Mouse (Mus musculus) CH12.LX (cell line): ENCODE data around the gene B4galnt4. TPM values are rescaled to one million over a fixed set of nuclear protein-coding genes. Genes with fewer than 3 reads are reported as not detected.

Experiments
- DNase-seq: peaks from one replicate; pipeline ENCODE4 v3.0.0-alpha.2; 2013; ENCODE audit errors: extremely low read depth
- H3K27ac ChIP-seq: 2 replicates; pipeline ENCODE4 v1.5.1; 2012; ENCODE audit warnings: low read depth, mild to moderate bottlenecking, control low read depth, moderate library complexity; ENCODE audit not compliant: insufficient read depth
- H3K27me3 ChIP-seq: replicated peaks from 2 replicates; pipeline ENCODE3; 2012; ENCODE audit warnings: inconsistent platforms
- H3K36me3 ChIP-seq, 2 experiments: replicated peaks in 1 of 2; 2 replicates each; pipeline versions ENCODE3 to v1.6.1; 2012; ENCODE audit warnings: inconsistent platforms in 1 of 2, low read length in 1 of 2, mild to moderate bottlenecking in 1 of 2, mixed read lengths in 1 of 2, moderate library complexity in 1 of 2; ENCODE audit not compliant: control insufficient read depth in 1 of 2, insufficient read depth in 1 of 2
- H3K4me1 ChIP-seq, 2 experiments: 2 replicates each; pipeline ENCODE4 v1.6.1; 2012; ENCODE audit warnings: inconsistent platforms in 1 of 2, moderate library complexity in 1 of 2; ENCODE audit not compliant: insufficient read depth in 2 of 2, control insufficient read depth in 1 of 2
- H3K4me2 ChIP-seq: 2 replicates; pipeline ENCODE4 v1.6.1; 2012; ENCODE audit warnings: low read depth, mild to moderate bottlenecking, control low read depth; ENCODE audit not compliant: poor library complexity, insufficient read depth, severe bottlenecking
- H3K4me3 ChIP-seq, 3 experiments: fragments of 150-350 bp in 1 of 3; sonication (generic) in 1 of 3; replicated peaks in 1 of 3; 2 replicates each; pipeline versions ENCODE3 to v1.5.1; 2011 to 2012; ENCODE audit warnings: low read depth in 2 of 3, low read length in 2 of 3, mild to moderate bottlenecking in 2 of 3, moderate library complexity in 2 of 3, control low read depth in 1 of 3, improper control_type of control experiment in 1 of 3, inconsistent platforms in 1 of 3, mixed read lengths in 1 of 3; ENCODE audit not compliant: poor library complexity in 1 of 3
- H3K79me2 ChIP-seq: replicated peaks from 2 replicates; pipeline ENCODE4 v1.6.1; 2012; ENCODE audit warnings: mild to moderate bottlenecking, moderate library complexity; ENCODE audit not compliant: control insufficient read depth, poor library complexity, insufficient read depth, severe bottlenecking; ENCODE audit errors: extremely low read depth
- H3K9ac ChIP-seq: 2 replicates; pipeline ENCODE4 v1.6.1; 2012; ENCODE audit warnings: low read depth, mild to moderate bottlenecking, control low read depth, moderate library complexity; ENCODE audit not compliant: insufficient read depth
- H3K9me3 ChIP-seq: replicated peaks from 2 replicates; pipeline ENCODE3; 2012; ENCODE audit warnings: low read length, inconsistent platforms, mixed read lengths
- BHLHE40 ChIP-seq: IDR thresholded peaks from 2 replicates; pipeline ENCODE4 v1.6.1; 2011; ENCODE audit warnings: mild to moderate bottlenecking, low read depth, low read length, improper control_type of control experiment
- CHD1 ChIP-seq: IDR thresholded peaks from 2 replicates; pipeline ENCODE4 v1.6.1; 2012; ENCODE audit warnings: low read depth, low read length, improper control_type of control experiment, inconsistent platforms
- CTCF ChIP-seq, 2 experiments: IDR thresholded peaks in 1 of 2; conservative IDR thresholded peaks in 1 of 2; 2 replicates each; pipeline ENCODE4 v1.5.1; 2011 to 2012; ENCODE audit warnings: low read depth in 2 of 2, low read length in 2 of 2, improper control_type of control experiment in 1 of 2, inconsistent platforms in 1 of 2, mild to moderate bottlenecking in 1 of 2, moderate library complexity in 1 of 2
- E2F4 ChIP-seq: IDR thresholded peaks from 2 replicates; pipeline ENCODE4 v1.6.1; 2011; ENCODE audit warnings: low read depth, low read length, improper control_type of control experiment; ENCODE audit not compliant: insufficient replicate concordance
- ELF1 ChIP-seq: IDR thresholded peaks from 2 replicates; pipeline ENCODE4 v1.6.1; 2014; ENCODE audit warnings: low read depth, mild to moderate bottlenecking, inconsistent platforms, low read length, improper control_type of control experiment
- ETS1 ChIP-seq: conservative IDR thresholded peaks from 2 replicates; pipeline ENCODE4 v1.6.1; 2012; ENCODE audit warnings: low read depth, mild to moderate bottlenecking, inconsistent platforms, low read length, improper control_type of control experiment, moderate library complexity
- GABPA ChIP-seq: IDR thresholded peaks from 2 replicates; pipeline ENCODE4 v1.6.1; 2012; ENCODE audit warnings: low read depth, low read length, improper control_type of control experiment, inconsistent platforms; ENCODE audit not compliant: insufficient replicate concordance
- HCFC1 ChIP-seq: IDR thresholded peaks from 2 replicates; pipeline ENCODE4 v1.6.1; 2012; ENCODE audit warnings: low read depth, mild to moderate bottlenecking, inconsistent platforms, low read length, improper control_type of control experiment
- JUN ChIP-seq: IDR thresholded peaks from 2 replicates; pipeline ENCODE4 v1.6.1; 2011; ENCODE audit warnings: low read depth, mild to moderate bottlenecking, low read length, improper control_type of control experiment, moderate library complexity; ENCODE audit not compliant: insufficient read depth
- KAT2A ChIP-seq: IDR thresholded peaks from 2 replicates; pipeline ENCODE4 v1.6.1; 2012; ENCODE audit warnings: low read length, improper control_type of control experiment, inconsistent platforms; ENCODE audit not compliant: insufficient replicate concordance
- MAX ChIP-seq: IDR thresholded peaks from 2 replicates; pipeline ENCODE4 v1.6.1; 2011; ENCODE audit warnings: low read length, improper control_type of control experiment
- MEF2A ChIP-seq: IDR thresholded peaks from 2 replicates; pipeline ENCODE4 v1.6.1; 2014; ENCODE audit warnings: low read depth, mild to moderate bottlenecking, inconsistent platforms, low read length, improper control_type of control experiment, borderline replicate concordance
- MXI1 ChIP-seq: IDR thresholded peaks from 2 replicates; pipeline ENCODE4 v1.6.1; 2011; ENCODE audit warnings: mild to moderate bottlenecking, low read depth, low read length, improper control_type of control experiment
- NRF1 ChIP-seq: IDR thresholded peaks from 2 replicates; pipeline ENCODE4 v1.6.1; 2014; ENCODE audit warnings: low read depth, mild to moderate bottlenecking, inconsistent platforms, low read length, improper control_type of control experiment, moderate library complexity
- PAX5 ChIP-seq: IDR thresholded peaks from 2 replicates; pipeline ENCODE4 v1.6.1; 2012; ENCODE audit warnings: low read length, inconsistent platforms, mixed read lengths
- POLR2A ChIP-seq: IDR thresholded peaks from 2 replicates; pipeline ENCODE4 v1.6.1; 2011; ENCODE audit warnings: low read depth, mild to moderate bottlenecking, improper control_type of control experiment, low read length
- POLR2AphosphoS2 ChIP-seq: IDR thresholded peaks from 2 replicates; pipeline ENCODE4 v1.6.1; 2011; ENCODE audit warnings: low read depth, low read length, improper control_type of control experiment
- RAD21 ChIP-seq: IDR thresholded peaks from 2 replicates; pipeline ENCODE4 v1.6.1; 2011; ENCODE audit warnings: low read depth, mild to moderate bottlenecking, low read length, improper control_type of control experiment, moderate library complexity
- SIN3A ChIP-seq: IDR thresholded peaks from 2 replicates; pipeline ENCODE4 v1.6.1; 2012; ENCODE audit warnings: low read length, improper control_type of control experiment, inconsistent platforms
- SMC3 ChIP-seq: IDR thresholded peaks from 2 replicates; pipeline ENCODE4 v1.6.1; 2011; ENCODE audit warnings: low read depth, low read length, improper control_type of control experiment
- TBP ChIP-seq: conservative IDR thresholded peaks from 2 replicates; pipeline ENCODE4 v1.6.1; 2011; ENCODE audit warnings: low read depth, low read length, improper control_type of control experiment
- TCF12 ChIP-seq: IDR thresholded peaks from 2 replicates; pipeline ENCODE4 v1.6.1; 2014; ENCODE audit warnings: low read depth, mild to moderate bottlenecking, inconsistent platforms, low read length, improper control_type of control experiment
- UBTF ChIP-seq: IDR thresholded peaks from 2 replicates; pipeline ENCODE4 v1.6.1; 2012; ENCODE audit warnings: low read depth, mild to moderate bottlenecking, inconsistent platforms, low read length, improper control_type of control experiment, moderate library complexity
- USF2 ChIP-seq: conservative IDR thresholded peaks from 2 replicates; pipeline ENCODE4 v1.6.1; 2011; ENCODE audit warnings: low read depth, low read length, improper control_type of control experiment
- ZC3H11A ChIP-seq: IDR thresholded peaks from 2 replicates; pipeline ENCODE4 v1.6.1; 2012; ENCODE audit warnings: low read depth, mild to moderate bottlenecking, inconsistent platforms, low read length, improper control_type of control experiment
- ZKSCAN1 ChIP-seq: IDR thresholded peaks from 2 replicates; pipeline ENCODE4 v1.6.1; 2012; ENCODE audit warnings: low read depth, inconsistent platforms, low read length, improper control_type of control experiment, borderline replicate concordance
- dilution Hi-C: fragments of 300-500 bp; cut with MboI; formaldehyde crosslinking; loops from 2 replicates; pipeline ENCODE4 v1.14.3; 2020; ENCODE audit warnings: low sequenced_read_pairs; ENCODE audit not compliant: extremely low pct_unique_long_range_greater_than_20kb, extremely low pct_ligation_motif_present
- in situ Hi-C: fragments of 300-500 bp; cut with MboI; formaldehyde crosslinking; loops from 3 replicates; pipeline ENCODE4 v1.14.3; 2019; ENCODE audit warnings: low sequenced_read_pairs, low pct_ligation_motif_present, low pct_unique_long_range_greater_than_20kb, mixed read lengths
- polyA plus RNA-seq: library from polyadenylated mRNA; unstranded; fragments of >175 nt; gene quantifications from 2 replicates; pipeline ENCODE4 v1.2.1, GENCODE M21; 2012; ENCODE audit warnings: low read depth; ENCODE audit not compliant: insufficient read length
- total RNA-seq, 2 experiments: library from RNA; depleted of rRNA; stranded (reverse); fragments of 300-350 nt in 1 of 2; fragments of >200 nt in 1 of 2; gene quantifications; 2 replicates each; pipeline ENCODE4 v1.2.3; 2012 to 2014

B4galnt4 gene
- total and polyA plus RNA-seq, 3 experiments = 0.91 to 13.1 (median 2.9) TPM

DNA sequence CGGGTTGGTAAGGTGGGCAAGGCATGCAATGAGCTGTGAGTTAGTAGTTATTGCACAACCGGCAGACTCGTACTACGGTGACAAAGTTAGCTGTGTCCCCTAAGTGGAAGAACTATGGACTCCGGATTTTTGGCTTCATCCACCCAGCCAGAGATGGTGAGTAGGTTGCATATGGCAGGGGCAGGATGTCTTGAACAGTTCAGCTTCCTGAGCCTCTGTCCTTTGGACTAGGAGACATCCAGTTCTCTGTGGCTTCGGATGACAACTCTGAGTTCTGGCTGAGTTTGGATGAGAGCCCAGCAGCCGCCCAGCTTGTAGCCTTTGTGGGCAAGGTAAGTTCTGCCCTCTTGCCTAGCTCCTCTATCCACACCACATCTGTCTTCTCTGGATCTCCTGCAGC is 3.7 kb downstream of the B4galnt4 start:
- TF ChIP-seq TBP (no peak), GABPA (no peak), ZC3H11A (no peak), MAX (no peak), HCFC1 (no peak), BHLHE40 (no peak)
- Histone ChIP-seq H3K27ac (no peak overlapping the region), H3K79me2 (no peaks in the 10 kb centered on the region), H3K9ac (no peak overlapping the region), H3K4me2 (no peak overlapping the region), H3K4me3 (no peak overlapping the region), H3K9me3 (no peaks in the 10 kb centered on the region), H3K36me3 (peaks cover 0 to 3% of the 10 kb centered on the region in 2 experiments), H3K4me1 (peaks cover 13 to 22% of the 10 kb centered on the region in 2 experiments), H3K27me3 (peaks cover 97% of the 10 kb centered on the region)
- dilution Hi-C loops = no loop called here
- no peak for DNase-seq
- in situ Hi-C loops = no loop called here

DNA sequence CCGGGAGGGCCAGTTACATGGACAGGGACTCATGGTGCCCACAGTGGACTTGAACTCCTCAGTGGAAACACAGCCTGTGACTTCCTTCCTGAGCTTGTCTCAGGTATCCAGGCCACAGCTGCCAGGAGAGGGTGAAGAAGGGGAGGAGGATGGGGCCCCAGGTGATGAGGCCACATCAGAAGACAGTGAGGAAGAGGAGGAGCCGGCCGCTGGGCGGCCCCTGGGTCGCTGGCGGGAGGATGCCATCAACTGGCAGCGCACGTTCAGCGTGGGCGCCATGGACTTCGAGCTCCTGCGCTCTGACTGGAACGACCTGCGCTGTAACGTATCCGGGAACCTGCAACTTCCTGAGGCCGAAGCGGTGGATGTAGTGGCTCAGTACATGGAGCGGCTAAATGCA is 7.4 kb downstream of the B4galnt4 start:
- no peak for TF ChIP-seq SIN3A
- no peak for TF ChIP-seq ETS1
- in situ Hi-C loops (no loop called here), dilution Hi-C loops (no loop called here)
- Histone ChIP-seq H3K36me3 (peaks cover 0 to 3% of the 10 kb centered on the region in 2 experiments), H3K27ac (no peak overlapping the region), H3K4me1 (peaks cover 9 to 21% of the 10 kb centered on the region in 2 experiments), H3K4me2 (no peak overlapping the region), H3K9me3 (no peaks in the 10 kb centered on the region), H3K27me3 (peaks cover 79% of the 10 kb centered on the region), H3K79me2 (no peaks in the 10 kb centered on the region), H3K9ac (no peak overlapping the region), H3K4me3 (no peak overlapping the region)
- no peak for DNase-seq

DNA sequence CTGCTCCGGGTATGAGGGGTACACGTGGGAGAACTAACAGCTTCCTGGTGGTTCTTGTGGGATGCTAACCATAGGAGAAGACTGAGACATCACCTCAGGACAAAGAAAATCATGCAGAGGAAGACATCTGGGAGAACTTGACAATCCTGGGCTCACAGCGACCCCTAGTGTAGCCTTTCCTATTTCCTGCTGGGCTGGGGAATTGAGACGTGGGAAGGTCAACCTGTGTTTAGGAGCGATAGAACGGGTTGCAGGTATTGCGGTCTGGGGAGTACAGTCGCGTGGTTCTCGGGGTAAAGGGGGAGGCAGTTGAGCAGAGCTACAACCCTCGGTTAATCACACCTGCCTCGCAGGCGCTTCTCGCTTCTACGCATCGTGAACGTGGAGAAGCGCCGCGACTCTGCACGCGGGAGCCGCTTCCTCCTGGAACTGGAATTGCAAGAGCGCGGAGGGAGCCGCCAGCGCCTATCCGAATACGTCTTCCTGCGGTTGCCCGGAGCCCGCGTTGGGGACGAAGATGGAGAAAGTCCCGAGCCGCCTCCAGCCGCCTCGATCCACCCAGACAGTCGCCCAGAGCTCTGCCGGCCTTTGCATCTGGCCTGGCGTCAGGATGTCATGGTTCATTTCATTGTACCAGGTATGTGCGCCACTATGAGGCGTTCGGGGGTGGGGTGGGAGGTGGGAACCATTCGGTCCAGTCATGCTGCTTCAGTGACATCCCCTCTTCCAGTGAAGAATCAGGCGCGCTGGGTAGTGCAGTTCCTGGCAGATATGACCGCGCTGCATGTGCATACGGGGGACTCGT is 9.4 kb downstream of the B4galnt4 start:
- dilution Hi-C loops = no loop called here
- peaks cover 0 to 3% of the 10 kb centered on the region in 2 experiments for H3K36me3 ChIP-seq
- TF ChIP-seq RAD21 (peak; percentile 77), SMC3 (peak; percentile 66), POLR2A (no peak), CHD1 (no peak), ZKSCAN1 (no peak), MEF2A (no peak), MAX (no peak), KAT2A (no peak), E2F4 (no peak), MXI1 (no peak), UBTF (no peak), CTCF (conservative IDR thresholded peaks at IDR 0.05 in 1 of 2, IDR thresholded peaks at IDR 0.05 in 1 of 2; ENCODE audit: low read depth in 2 of 2, low read length in 2 of 2) (peak; percentile 65 to 75), ELF1 (no peak), JUN (no peak), NRF1 (no peak), USF2 (no peak), PAX5 (no peak), POLR2AphosphoS2 (no peak), TCF12 (no peak)
- TF ChIP-seq, all 38 proteins: peak for 3
- peak; percentile 59 for DNase-seq
- in situ Hi-C loops = no loop called here
- Histone ChIP-seq H3K9ac (no peak overlapping the region), H3K4me3 (no peak overlapping the region), H3K27ac (no peak overlapping the region), H3K4me2 (no peak overlapping the region), H3K79me2 (no peaks in the 10 kb centered on the region), H3K4me1 (peaks cover 9 to 21% of the 10 kb centered on the region in 2 experiments), H3K27me3 (peaks cover 60% of the 10 kb centered on the region), H3K9me3 (no peaks in the 10 kb centered on the region)
